ENCODE assay signal across 8 mouse cellular contexts in the genomic region with DNA sequence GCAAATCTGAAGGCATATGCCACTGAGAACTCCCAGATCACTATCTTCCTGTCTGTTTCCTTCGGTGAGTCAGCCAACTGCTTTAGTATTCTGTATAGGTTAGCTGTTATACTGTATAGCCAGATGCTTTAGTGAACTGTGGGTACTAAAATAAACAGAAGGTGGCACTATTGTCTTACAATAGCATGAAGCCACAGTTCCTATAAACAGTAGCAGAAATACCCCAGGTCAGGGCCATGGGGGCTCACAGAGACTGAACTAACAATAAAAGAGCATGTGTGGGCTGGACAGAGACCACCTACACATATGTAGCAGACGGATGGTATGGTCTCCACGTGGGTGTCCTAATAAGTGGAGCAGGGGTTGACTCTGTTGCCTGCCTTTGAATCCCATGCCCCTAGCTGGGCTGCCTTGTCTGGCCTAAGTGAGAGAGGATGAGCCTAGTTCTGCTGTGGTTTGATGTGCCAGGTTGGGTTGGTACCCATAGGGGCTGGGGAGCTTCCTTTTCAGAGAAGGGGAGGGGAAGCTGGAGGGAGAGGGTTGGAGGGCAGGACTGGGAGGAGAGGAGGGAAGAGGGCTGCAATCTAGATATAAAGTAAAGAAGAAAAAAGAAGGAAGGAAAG.
DNase-seq lines count a peak whose midpoint lies in the region; ATAC-seq lines count a peak whose summit lies in the region.

No protein-coding gene starts in this region.

- H3K27ac ChIP-seq in heart, embryonic 14.5 days (replicated peaks in 1 of 2; ENCODE audit: control insufficient read depth in 1 of 2, insufficient read depth in 1 of 2, low read depth in 2 of 2, low read length in 2 of 2), result no peak overlapping the region
- H3K27ac ChIP-seq in midbrain, embryonic 16.5 days (ENCODE audit: low read length), result no peak overlapping the region

- no peaks in the 10 kb centered on the region for H3K27me3 ChIP-seq in heart, embryonic 14.5 days (ENCODE audit: control insufficient read depth, insufficient read depth, low read length)
- no peaks in the 10 kb centered on the region for H3K27me3 ChIP-seq in midbrain, embryonic 16.5 days (ENCODE audit: control insufficient read depth, insufficient read depth, low read depth, low read length)

- H3K4me3 ChIP-seq in heart, embryonic 14.5 days (ENCODE audit: control insufficient read depth in 1 of 2, insufficient read depth in 1 of 2, low read depth in 1 of 2, low read length in 2 of 2), result no peak overlapping the region
- H3K4me3 ChIP-seq in midbrain, embryonic 16.5 days (ENCODE audit: low read depth, low read length), result no peak overlapping the region

- H3K4me1 ChIP-seq in heart, embryonic 14.5 days (ENCODE audit: control insufficient read depth in 2 of 2, insufficient read depth in 2 of 2, low read length in 2 of 2), result no peaks in the 10 kb centered on the region
- H3K4me1 ChIP-seq in midbrain, embryonic 16.5 days (ENCODE audit: control insufficient read depth, insufficient read depth, low read length), result no peaks in the 10 kb centered on the region

- 10% methylated on average over 3 of the region's 3 CpGs for WGBS in heart, embryonic 14.5 days
- WGBS in midbrain, embryonic 16.5 days, result 18% methylated on average over 3 of the region's 3 CpGs

- peak; percentile 26; the same call in 1 of the 2 replicates for ATAC-seq in heart, embryonic 14.5 days (ENCODE audit: insufficient number of reproducible peaks, insufficient read depth, low FRiP score, low read depth)
- peak; percentile 94 for ATAC-seq in midbrain, embryonic 16.5 days
- no peak for ATAC-seq in monocyte, adult 5-6 weeks (replicated peaks; ENCODE audit: insufficient number of reproducible peaks, low FRiP score, low TSS enrichment, poor library complexity, severe bottlenecking)

- no peaks in the 10 kb centered on the region for H3K36me3 ChIP-seq in heart, embryonic 14.5 days (ENCODE audit: control insufficient read depth, insufficient read depth, low read length)
- no peaks in the 10 kb centered on the region for H3K36me3 ChIP-seq in midbrain, embryonic 16.5 days (ENCODE audit: control insufficient read depth, insufficient read depth, low read length)

- H3K9me3 ChIP-seq in heart, embryonic 14.5 days (ENCODE audit: control insufficient read depth, low read length), result no peaks in the 10 kb centered on the region
- H3K9me3 ChIP-seq in midbrain, embryonic 16.5 days (replicated peaks; ENCODE audit: control insufficient read depth, low read length, poor library complexity, severe bottlenecking), result no peaks in the 10 kb centered on the region

- H3K4me2 ChIP-seq in heart, embryonic 14.5 days (ENCODE audit: low read length), result no peak overlapping the region
- no peak overlapping the region for H3K4me2 ChIP-seq in midbrain, embryonic 16.5 days (ENCODE audit: low read length)

- H3K9ac ChIP-seq in heart, embryonic 14.5 days (ENCODE audit: low read length), result no peak overlapping the region
- no peak overlapping the region for H3K9ac ChIP-seq in midbrain, embryonic 16.5 days (ENCODE audit: low read depth, low read length)

- peak; percentile 18 for DNase-seq in right cerebral cortex, adult 18-20 months
- no peak for DNase-seq in right cerebral cortex, postnatal 4 days
- peak; percentile 5 for DNase-seq in cerebellum, adult 9-11 months
- peak; percentile 4 for DNase-seq in layer of hippocampus, adult 9-11 months
- DNase-seq in adrenal gland, postnatal 36 days, result no peak

Comparison
In these comparisons a context has a peak if more than half of its experiments do, and no peak if none do; other contexts are left out.
1. DNase-seq: peak in right cerebral cortex, adult 18-20 months (single experiment), cerebellum, adult 9-11 months (single experiment) and layer of hippocampus, adult 9-11 months (single experiment); none in right cerebral cortex, postnatal 4 days (single experiment) and adrenal gland, postnatal 36 days (0 of 2).